Mouse (Mus musculus): Measurements from ENCODE around the gene Mrtfa.

The Mrtfa gene

DNA sequence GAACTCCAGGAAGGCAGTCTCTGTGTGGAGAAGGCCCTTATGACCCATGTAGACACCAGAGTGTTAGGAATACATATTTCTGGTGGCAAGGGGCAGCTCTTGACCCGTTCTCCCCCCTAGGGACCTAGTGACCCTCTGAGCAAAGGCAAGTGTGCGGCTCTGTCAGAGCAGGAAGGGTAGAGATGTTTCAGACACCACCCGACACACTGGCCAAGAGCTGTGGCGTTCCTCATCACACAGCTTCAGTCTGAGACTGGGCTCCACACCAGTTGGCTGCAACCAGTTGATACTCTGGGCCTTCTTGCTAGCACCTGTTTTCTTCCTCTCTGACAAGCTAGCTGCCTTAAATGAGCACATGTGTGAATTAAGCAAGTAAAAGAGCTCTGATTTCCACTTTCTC, 158.9 kb downstream of the Mrtfa start:
- no peak for DNase-seq (ENCODE audit: low read depth, low spot score)

DNA sequence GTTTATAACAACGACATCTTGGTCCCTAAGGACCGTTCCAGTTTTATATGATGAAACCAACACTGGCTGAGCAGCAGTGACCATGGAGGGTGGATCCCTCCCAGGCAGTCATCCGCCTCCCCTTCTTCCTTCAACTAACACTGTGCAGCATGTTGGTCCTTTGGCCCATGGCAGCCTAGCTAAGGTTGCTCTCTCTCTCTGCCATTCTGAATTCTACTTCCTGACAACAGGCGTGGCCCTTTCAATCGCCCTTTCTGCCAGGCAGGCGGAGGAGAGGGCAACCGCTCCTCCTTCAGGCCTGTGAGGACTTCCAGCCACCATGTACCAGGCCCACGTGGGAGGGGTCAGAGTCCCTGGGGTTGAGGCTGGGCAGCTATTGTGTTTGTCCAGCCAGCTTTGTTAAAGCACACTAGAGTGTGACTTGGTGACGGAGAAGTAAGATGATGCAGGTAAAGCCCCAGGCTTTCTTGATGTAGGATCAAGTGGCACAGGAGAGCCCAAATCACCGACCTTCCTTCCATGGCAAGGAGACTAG, 159.6 kb downstream of the Mrtfa start:
- no peak for DNase-seq (ENCODE audit: low read depth, low spot score)

DNA sequence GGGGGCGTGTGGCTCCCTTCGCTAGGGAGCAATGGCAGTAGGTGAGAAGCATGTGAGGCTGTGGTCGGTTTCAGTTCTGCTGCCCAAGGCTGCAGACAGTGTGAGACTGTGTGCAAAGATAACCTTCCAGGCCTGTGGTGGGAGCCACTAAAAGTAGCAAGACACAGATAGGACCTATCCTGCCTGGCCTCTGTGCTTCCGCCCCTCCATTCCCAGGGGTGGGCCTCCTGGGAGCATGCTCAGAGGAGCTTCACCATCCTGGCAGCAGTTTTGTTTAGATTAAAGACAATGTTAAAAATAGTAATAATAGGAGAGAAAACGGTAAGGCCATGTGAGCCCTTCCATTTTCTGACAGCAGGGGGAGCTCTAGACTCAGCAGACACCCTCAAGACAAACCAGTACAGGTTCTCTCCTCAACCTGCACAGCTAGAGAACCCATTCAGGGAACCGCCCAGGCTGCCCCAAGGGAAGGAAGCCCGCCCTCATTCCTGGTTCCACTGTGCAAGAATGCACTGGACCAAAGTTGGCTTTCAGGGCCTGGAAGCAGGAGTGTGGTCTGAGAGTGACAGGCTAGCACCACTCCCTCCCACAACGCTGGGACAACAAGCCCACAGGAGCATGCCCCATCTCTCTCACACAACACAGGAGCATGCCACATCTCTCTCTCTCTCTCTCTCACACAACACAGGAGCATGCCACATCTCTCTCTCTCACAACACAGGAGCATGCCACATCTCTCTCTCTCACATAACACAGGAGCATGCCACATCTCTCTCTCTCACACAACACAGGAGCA, 163.0 kb downstream of the Mrtfa start:
- peak; percentile 93 for DNase-seq (ENCODE audit: low read depth, low spot score)

GRCm38 (mm10) chr15:81026901-81027300, 163.7 kb downstream of the Mrtfa start:
- no peak for DNase-seq (ENCODE audit: low read depth, low spot score)

- DNase-seq (ENCODE audit: low read depth, low spot score): no peak
Measured at GRCm38 (mm10) chr15:81023842-81024241, 166.7 kb downstream of the Mrtfa start.

DNA sequence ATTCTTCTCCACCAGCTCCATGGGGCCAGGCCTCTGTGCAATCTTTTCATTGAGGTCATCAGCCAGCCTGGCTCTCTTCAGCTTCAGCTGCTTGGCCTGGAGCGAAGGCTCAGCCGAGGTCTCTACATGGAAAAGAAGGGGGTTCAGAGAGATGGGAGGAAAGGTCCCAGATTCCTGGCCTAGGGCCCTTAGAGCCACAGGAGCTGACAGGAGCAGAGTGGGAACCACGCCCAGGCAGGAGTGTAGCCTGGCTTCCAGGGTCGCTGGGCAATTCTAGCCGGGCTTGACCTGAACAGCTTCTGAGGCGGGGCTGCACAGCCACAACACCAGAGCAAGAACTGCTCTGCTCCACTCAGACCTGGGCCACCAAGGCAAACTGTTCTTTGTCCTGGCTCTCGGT, 168.1 kb downstream of the Mrtfa start:
- DNase-seq (ENCODE audit: low read depth, low spot score): no peak

DNA sequence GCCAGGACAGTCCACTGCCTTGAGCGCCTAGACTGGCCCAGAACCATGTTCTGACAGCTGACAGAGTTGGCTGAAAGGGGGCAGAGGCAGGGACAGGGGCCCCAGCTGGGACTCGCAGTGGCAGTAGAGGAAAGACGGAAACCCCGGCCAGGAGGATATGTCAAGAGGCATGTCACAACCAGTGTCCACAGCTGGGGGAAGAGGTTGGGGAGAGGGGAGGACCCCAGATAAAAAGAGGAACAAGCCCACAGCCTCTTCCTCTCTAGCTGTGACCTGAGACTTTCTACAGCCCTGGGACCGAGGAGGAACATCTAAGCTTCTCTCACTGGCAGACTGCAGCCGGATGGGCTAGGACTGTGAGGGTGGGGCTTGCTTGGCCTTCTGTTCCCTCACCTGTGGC, 169.2 kb downstream of the Mrtfa start:
- no peak for DNase-seq (ENCODE audit: low read depth, low spot score)

DNA sequence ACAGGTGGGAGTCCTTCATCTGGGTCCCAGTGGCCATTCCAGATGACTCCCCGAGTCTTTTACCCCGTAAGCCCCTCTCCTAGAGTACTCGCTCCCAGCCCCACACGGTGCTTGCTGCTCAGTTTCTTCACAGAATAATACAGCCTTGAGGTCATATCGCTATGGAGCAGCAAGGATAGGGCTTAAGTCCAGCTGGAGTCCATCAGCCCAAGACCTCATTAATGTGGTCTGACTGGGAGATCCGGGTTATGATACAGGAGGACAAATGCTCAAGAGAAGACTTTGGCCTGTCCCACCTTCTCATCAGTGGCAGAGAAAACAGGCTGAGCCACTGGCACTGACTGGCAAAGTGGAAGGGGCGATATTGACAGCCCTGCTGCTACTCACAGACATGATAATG, 173.2 kb downstream of the Mrtfa start:
- DNase-seq (ENCODE audit: low read depth, low spot score): no peak

DNA sequence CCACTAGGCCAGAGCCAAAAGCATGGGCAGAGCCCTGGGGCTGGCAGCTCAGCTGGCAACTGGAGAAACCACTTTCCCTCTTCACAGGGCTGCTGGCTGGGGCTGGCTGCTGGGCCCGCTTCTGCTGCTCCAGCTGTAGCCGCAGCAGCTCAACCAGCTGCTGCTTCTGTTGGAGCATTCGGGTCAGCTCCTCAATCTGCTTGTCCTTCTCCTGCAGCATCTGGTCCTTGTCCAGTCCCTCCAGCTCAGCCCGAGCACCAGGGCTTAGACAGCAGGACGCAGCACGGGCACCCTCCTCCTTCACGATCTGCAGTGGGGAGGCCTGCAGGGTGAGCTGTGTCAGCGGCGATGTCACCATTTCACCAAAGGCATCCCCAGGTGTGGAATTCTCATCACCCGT, 174.1 kb downstream of the Mrtfa start:
- DNase-seq (ENCODE audit: low read depth, low spot score): no peak

GRCm38 (mm10) chr15:81015068-81015744, 175.4 kb downstream of the Mrtfa start:
- no peak for DNase-seq (ENCODE audit: low read depth, low spot score)

GRCm38 (mm10) chr15:81013186-81013585, 177.4 kb downstream of the Mrtfa start:
- no peak for DNase-seq (ENCODE audit: low read depth, low spot score)

DNA sequence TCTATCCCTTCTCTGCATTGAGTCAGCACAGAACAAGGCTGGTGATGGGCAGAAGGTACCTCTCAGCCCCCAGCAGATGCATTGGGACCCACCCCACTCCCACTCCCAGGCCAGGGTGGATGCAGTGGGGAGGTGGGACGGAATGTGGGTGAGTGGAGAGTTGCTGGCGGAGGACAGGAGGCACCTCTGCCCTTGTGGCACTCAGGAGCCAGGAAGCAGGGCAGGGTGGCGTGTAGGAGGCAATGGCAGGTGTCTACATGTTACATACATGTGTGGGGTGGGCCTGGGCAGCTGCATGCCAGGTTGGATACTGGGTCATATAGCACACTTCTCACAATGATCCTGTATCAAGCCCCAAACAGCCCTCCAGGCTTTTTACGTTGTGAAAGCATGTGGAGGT, 178.2 kb downstream of the Mrtfa start:
- no peak for DNase-seq (ENCODE audit: low read depth, low spot score)

DNA sequence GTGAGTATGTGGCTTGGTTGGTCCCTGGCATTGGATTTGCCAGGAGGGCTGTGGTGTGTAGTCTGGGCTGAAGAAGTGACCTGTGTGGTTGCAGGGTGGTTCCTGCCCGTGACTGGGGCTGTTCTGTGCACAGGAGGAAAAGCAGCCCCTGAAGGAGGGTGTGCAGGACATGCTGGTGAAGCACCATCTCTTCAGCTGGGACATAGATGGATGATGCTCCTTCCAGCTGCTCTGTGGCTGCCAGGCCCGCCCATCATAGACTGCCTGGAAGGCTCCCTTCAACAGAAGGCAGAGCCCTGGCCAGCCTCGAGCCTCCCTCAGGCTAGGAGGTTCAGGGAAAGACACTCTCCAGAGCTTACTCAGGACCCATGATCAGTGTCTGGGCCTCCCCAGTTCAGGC, 179.0 kb downstream of the Mrtfa start:
- no peak for DNase-seq (ENCODE audit: low read depth, low spot score)

DNA sequence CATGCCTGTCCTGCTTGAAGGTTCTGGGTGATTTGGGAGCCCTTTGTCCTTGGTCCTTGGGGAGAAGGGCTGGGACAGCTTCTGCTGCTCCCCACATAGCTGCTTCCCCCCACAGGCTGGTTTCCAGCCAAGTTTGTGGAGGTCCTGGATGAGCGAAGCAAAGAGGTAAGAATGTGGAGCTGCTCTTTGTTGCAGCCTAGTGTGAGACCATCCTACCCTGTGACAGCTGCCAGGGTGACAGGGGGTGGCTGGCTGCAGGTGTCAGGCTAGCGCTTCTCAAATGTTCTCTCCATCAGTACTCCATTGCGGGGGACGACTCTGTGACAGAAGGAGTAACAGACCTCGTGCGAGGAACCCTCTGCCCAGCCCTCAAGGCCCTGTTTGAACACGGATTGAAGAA, 180.4 kb downstream of the Mrtfa start:
- DNase-seq (ENCODE audit: low read depth, low spot score): no peak

- DNase-seq (ENCODE audit: low read depth, low spot score): peak; percentile 57
Measured at GRCm38 (mm10) chr15:81008689-81009123, 181.9 kb downstream of the Mrtfa start.

GRCm38 (mm10) chr15:81007905-81008304, 182.7 kb downstream of the Mrtfa start:
- DNase-seq (ENCODE audit: low read depth, low spot score): no peak

DNA sequence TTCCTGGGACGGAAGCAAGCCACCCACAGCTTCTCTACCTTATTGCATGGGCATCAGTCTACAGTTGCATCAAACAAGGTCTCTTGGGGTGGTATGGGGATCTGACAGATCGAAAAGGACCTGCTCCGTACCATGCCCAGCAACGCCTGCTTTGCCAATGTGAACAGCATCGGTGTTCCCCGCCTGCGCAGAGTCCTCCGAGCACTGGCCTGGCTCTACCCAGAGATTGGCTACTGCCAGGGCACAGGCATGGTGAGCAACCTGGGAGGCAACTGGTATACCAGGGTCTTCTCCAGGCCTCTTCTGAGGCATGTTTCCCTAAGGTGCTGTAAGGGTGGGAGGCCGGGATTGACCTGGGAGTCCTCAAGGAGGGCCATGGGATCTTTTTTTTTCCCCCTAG, 183.2 kb downstream of the Mrtfa start:
- DNase-seq (ENCODE audit: low read depth, low spot score): no peak

GRCm38 (mm10) chr15:81006127-81006735, 184.3 kb downstream of the Mrtfa start:
- no peak for DNase-seq (ENCODE audit: low read depth, low spot score)

DNA sequence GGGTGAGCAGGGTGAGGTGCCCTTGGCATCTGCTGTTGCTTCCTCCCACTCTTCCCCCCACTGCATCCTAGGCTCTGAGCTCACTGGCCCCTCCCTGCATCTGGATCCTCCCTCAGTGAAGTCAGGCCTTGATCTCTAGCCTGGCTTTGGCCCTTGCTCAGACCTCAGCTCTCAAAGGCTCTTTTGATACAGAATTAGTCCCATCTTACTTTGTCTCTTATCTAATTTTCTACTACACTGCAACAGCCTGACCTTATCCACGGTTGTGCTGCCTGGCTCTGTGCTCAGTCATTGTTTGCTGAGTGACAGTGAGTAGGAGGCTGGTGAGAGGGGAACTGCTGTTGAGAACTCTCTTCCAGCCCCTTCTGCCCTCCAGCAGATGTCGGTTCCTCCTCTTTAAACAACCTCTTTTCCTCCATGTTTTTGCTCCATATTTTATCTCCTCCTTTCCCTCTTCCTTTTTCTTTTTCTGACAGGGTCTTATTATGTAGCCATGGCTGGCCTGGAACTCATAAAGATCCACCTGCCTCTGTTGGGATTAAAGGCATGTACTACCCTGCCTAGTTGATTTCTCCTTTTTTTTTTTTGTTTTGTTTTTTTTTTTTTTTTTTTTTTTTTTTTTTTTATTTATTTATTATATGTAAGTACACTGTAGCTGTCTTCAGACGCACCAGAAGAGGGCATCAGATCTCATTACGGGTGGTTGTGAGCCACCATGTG, 190.0 kb downstream of the Mrtfa start:
- DNase-seq (ENCODE audit: low read depth, low spot score): no peak

GRCm38 (mm10) chr15:80997077-80997476, 193.5 kb downstream of the Mrtfa start:
- no peak for DNase-seq (ENCODE audit: low read depth, low spot score)

GRCm38 (mm10) chr15:80996090-80996835, 194.3 kb downstream of the Mrtfa start:
- no peak for DNase-seq (ENCODE audit: low read depth, low spot score)

Measured in 3T3-L1 (cell line).